Mouse (Mus musculus): Measurements from ENCODE around the gene Hmx2. TPM values are rescaled to one million over a fixed set of nuclear protein-coding genes. Genes with fewer than 3 reads are reported as not detected.

Hmx2 gene
- total and polyA plus RNA-seq, 3 experiments: 2.0 to 3.1 (median 2.9) TPM

DNA sequence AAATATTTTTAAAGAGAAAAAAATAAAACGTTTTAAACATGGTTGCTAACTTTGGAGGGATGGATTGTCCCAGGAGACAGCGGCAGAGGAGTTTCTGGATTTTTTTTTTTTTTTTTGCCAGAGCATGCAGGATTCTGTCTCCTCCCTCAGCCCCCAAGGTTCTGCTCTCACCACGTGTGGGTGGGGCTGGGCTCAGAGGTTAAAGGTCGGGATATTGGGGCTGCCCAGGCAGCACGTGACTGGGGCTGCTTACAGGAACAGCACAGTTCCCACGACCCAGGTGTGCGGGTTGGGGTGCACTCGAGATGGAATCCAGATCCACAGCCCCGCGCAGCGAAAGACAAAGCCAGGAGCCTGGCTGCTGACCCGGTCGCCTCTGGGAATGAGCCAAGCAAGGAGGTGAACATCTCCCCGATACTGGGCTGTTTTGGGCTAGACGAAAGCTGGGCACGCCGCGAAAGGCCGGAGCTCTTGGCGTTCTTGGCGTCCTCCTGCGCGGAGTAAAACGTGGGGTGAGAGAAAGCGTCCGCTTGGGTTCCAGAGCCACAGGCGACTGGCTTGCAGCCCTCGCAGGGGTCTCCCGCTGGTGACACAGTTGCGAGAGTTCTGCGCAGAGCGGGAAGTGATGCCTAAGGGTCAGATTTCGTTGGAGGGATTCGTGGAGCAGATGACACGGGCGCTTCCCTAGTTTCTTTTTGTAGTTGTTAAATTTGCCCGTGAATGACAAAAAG is 8.1 kb downstream of the Hmx2 start:
- Histone ChIP-seq H3K9me3 (replicated peaks; ENCODE audit: low read length) (no peaks in the 10 kb centered on the region), H3K27me3 (replicated peaks) (peaks cover 36% of the 10 kb centered on the region), H3K9ac (ENCODE audit: insufficient read depth, low read depth) (no peak overlapping the region), H3K27ac (ENCODE audit: insufficient read depth, low read depth) (no peak overlapping the region), H3K79me2 (replicated peaks; ENCODE audit: control insufficient read depth, extremely low read depth, insufficient read depth, poor library complexity, severe bottlenecking) (peaks cover 12% of the 10 kb centered on the region), H3K4me1 (ENCODE audit: control insufficient read depth in 1 of 2, insufficient read depth in 2 of 2) (peaks cover 2 to 22% of the 10 kb centered on the region in 2 experiments; a peak in 3 of 4 replicates), H3K36me3 (replicated peaks in 1 of 2; ENCODE audit: control insufficient read depth in 1 of 2, insufficient read depth in 1 of 2, low read length in 1 of 2) (peaks cover 3 to 5% of the 10 kb centered on the region in 2 experiments), H3K4me3 (replicated peaks in 1 of 3; ENCODE audit: low read depth in 2 of 3, low read length in 2 of 3, poor library complexity in 1 of 3) (no peak overlapping the region), H3K4me2 (ENCODE audit: insufficient read depth, low read depth, poor library complexity, severe bottlenecking) (0 out of 2 replicates have a peak overlapping the region, but pooled peaks have one; percentile 54)
- no peak for DNase-seq (ENCODE audit: extremely low read depth)
- dilution Hi-C loops (cut with MboI; ENCODE audit: extremely low pct_ligation_motif_present, extremely low pct_unique_long_range_greater_than_20kb, low sequenced_read_pairs): no loop called here
- in situ Hi-C loops (cut with MboI; ENCODE audit: low pct_ligation_motif_present, low pct_unique_long_range_greater_than_20kb, low sequenced_read_pairs): no loop called here
- TF ChIP-seq SIN3A (IDR thresholded peaks at IDR 0.05; ENCODE audit: low read length) (no peak), BHLHE40 (IDR thresholded peaks at IDR 0.05; ENCODE audit: low read depth, low read length) (0 out of 2 replicates have a peak, but pooled peaks have one; percentile 11)

DNA sequence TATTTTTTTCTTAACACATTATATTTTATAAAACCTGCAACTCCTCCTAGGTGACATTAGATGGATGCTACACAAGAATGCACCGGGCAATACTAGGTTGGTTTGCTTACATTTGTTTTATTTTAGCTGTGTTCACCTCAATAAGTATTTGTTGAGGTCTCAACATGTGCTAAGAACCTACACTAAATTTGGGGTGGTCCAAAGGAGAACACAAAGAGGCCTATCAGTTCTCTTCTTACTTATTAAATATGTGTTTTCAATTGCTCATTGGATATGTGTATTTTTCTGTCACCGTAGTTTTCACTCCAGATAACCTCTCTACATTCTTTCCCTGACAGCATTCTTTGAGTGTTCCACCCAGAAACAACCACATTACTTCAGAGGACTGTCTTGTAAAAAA is 9.2 kb downstream of the Hmx2 start:
- TF ChIP-seq UBTF (IDR thresholded peaks at IDR 0.05; ENCODE audit: low read depth, low read length) (no peak), ZMIZ1 (IDR thresholded peaks at IDR 0.05; ENCODE audit: low read depth, low read length) (no peak), ZC3H11A (IDR thresholded peaks at IDR 0.05; ENCODE audit: low read depth, low read length) (no peak), ZNF384 (IDR thresholded peaks at IDR 0.05; ENCODE audit: low read depth, low read length) (no peak), POLR2A (IDR thresholded peaks at IDR 0.05; ENCODE audit: low read depth, low read length) (no peak), NRF1 (IDR thresholded peaks at IDR 0.05; ENCODE audit: low read depth, low read length) (no peak), RAD21 (IDR thresholded peaks at IDR 0.05; ENCODE audit: low read depth, low read length) (no peak), JUN (IDR thresholded peaks at IDR 0.05; ENCODE audit: insufficient read depth, low read depth, low read length) (no peak), ETS1 (conservative IDR thresholded peaks at IDR 0.05; ENCODE audit: low read depth, low read length) (no peak), IRF4 (IDR thresholded peaks at IDR 0.05; ENCODE audit: low read depth, low read length) (no peak), MAZ (IDR thresholded peaks at IDR 0.05; ENCODE audit: low read depth, low read length) (no peak)
- no peak for DNase-seq (ENCODE audit: extremely low read depth)
- no peak overlapping the region for H3K4me2 ChIP-seq (ENCODE audit: insufficient read depth, low read depth, poor library complexity, severe bottlenecking)
- H3K9ac ChIP-seq (ENCODE audit: insufficient read depth, low read depth): no peak overlapping the region
- no peak overlapping the region for H3K4me3 ChIP-seq (replicated peaks in 1 of 3; ENCODE audit: low read depth in 2 of 3, low read length in 2 of 3, poor library complexity in 1 of 3)
- peaks cover 12 to 15% of the 10 kb centered on the region in 2 experiments for H3K36me3 ChIP-seq (replicated peaks in 1 of 2; ENCODE audit: control insufficient read depth in 1 of 2, insufficient read depth in 1 of 2, low read length in 1 of 2)
- in situ Hi-C loops (cut with MboI; ENCODE audit: low pct_ligation_motif_present, low pct_unique_long_range_greater_than_20kb, low sequenced_read_pairs) (no loop called here), dilution Hi-C loops (cut with MboI; ENCODE audit: extremely low pct_ligation_motif_present, extremely low pct_unique_long_range_greater_than_20kb, low sequenced_read_pairs) (no loop called here)
- H3K27ac ChIP-seq (ENCODE audit: insufficient read depth, low read depth): no peak overlapping the region
- H3K27me3 ChIP-seq (replicated peaks): peaks cover 26% of the 10 kb centered on the region
- peaks cover 21% of the 10 kb centered on the region for H3K79me2 ChIP-seq (replicated peaks; ENCODE audit: control insufficient read depth, extremely low read depth, insufficient read depth, poor library complexity, severe bottlenecking)
- H3K4me1 ChIP-seq (ENCODE audit: control insufficient read depth in 1 of 2, insufficient read depth in 2 of 2): peaks cover 2 to 27% of the 10 kb centered on the region in 2 experiments; a peak in 3 of 4 replicates
- H3K9me3 ChIP-seq (replicated peaks; ENCODE audit: low read length): no peaks in the 10 kb centered on the region
